Mouse (Mus musculus): ENCODE results near the gene Zfp316. TPM values are rescaled to one million over a fixed set of nuclear protein-coding genes. Genes with fewer than 3 reads are reported as not detected.

The Zfp316 gene
- total and polyA plus RNA-seq, 2 experiments from 2014 or later = 7.5 to 29.8 TPM

DNA sequence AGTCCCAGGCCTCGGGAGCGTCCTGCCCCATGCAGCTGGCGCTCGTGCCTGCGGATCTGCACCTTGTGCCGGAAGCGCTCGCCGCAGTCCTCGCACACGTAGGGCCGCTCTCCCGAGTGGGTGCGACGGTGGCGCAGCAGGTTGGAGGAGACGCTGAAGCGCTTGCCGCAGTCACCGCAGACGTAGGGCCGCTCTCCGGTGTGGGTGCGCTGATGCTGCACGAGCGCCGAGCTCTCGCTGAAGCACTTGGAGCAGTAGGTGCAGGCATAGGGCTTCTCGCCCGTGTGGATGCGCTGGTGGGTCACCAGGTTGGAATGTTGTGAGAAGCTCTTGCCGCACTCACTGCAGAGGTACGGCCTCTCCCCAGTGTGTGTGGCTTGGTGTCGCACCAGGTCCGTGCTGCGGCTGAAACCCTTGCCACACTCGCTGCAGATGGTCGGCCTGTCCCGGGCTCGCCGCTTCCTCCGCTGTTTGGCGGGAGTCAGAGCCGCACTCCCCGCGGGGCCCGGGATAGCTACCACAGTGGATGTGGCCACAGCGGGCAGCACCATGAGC, 18.0 kb upstream of the Zfp316 start:
- no peak for TF ChIP-seq CTCF (IDR thresholded peaks at IDR 0.05; ENCODE audit: low read depth)
- peak overlapping the region; percentile 5; the same call in 1 of the 2 replicates for H3K4me3 ChIP-seq (ENCODE audit: low read depth, low read length)
- WGBS = 8% methylated on average over 48 of the region's 48 CpGs
- H3K27ac ChIP-seq (ENCODE audit: low read depth, low read length) = no peak overlapping the region
- DNase-seq = no peak
- H3K27me3 ChIP-seq (ENCODE audit: insufficient read depth, low read length) = peaks cover 13% of the 10 kb centered on the region
- 0 out of 2 replicates have a peak overlapping the region, but pooled peaks have one; percentile 25 for H3K9ac ChIP-seq
- no peaks in the 10 kb centered on the region for H3K9me3 ChIP-seq (ENCODE audit: low read length)
- H3K4me2 ChIP-seq (ENCODE audit: low read depth) = peak overlapping the region; percentile 33
- ATAC-seq = peak; percentile 55
- H3K4me1 ChIP-seq (ENCODE audit: insufficient read depth) = no peaks in the 10 kb centered on the region
- peaks cover 9% of the 10 kb centered on the region; the same call in 1 of the 2 replicates for H3K36me3 ChIP-seq (ENCODE audit: insufficient read depth)

DNA sequence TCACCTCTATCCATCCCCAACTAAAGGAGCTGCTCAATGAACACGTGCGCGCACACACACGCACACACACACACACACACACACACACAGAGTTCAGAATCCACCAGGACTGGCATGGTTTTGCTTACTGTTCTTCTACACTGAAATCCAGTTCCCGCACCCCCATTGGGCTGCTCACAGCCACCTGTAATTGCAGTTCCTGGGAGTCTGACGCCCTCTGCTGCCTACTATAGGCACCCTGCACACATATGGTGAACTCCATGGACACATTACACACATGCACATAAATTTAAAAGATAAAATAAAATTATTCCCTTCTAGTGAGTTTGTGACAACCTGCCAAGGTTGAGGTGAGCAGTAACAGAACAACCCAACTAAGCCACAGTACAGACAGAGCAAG, 14.9 kb upstream of the Zfp316 start:
- TF ChIP-seq CTCF (IDR thresholded peaks at IDR 0.05; ENCODE audit: low read depth) = peak; percentile 27; the same call in 1 of the 2 replicates
- Histone ChIP-seq H3K4me2 (ENCODE audit: low read depth) (no peak overlapping the region), H3K4me3 (ENCODE audit: low read depth, low read length) (no peak overlapping the region), H3K9ac (no peak overlapping the region), H3K36me3 (ENCODE audit: insufficient read depth) (peaks cover 9% of the 10 kb centered on the region; the same call in 1 of the 2 replicates), H3K27ac (ENCODE audit: low read depth, low read length) (no peak overlapping the region), H3K27me3 (ENCODE audit: insufficient read depth, low read length) (peaks cover 13% of the 10 kb centered on the region), H3K9me3 (ENCODE audit: low read length) (no peaks in the 10 kb centered on the region), H3K4me1 (ENCODE audit: insufficient read depth) (no peaks in the 10 kb centered on the region)
- WGBS = 41% methylated on average over 6 of the region's 6 CpGs
- ATAC-seq (no peak), DNase-seq (no peak)

- no peak for ATAC-seq
- WGBS = 41% methylated on average over 10 of the region's 10 CpGs
- no peak for DNase-seq
- H3K9me3 ChIP-seq (ENCODE audit: low read length) = no peaks in the 10 kb centered on the region
- H3K9ac ChIP-seq = no peak overlapping the region
- H3K27me3 ChIP-seq (ENCODE audit: insufficient read depth, low read length) = no peaks in the 10 kb centered on the region
- no peak overlapping the region for H3K4me3 ChIP-seq (ENCODE audit: low read depth, low read length)
- no peak overlapping the region for H3K27ac ChIP-seq (ENCODE audit: low read depth, low read length)
- no peaks in the 10 kb centered on the region for H3K4me1 ChIP-seq (ENCODE audit: insufficient read depth)
- TF ChIP-seq CTCF (IDR thresholded peaks at IDR 0.05; ENCODE audit: low read depth) = no peak
- H3K36me3 ChIP-seq (ENCODE audit: insufficient read depth) = no peaks in the 10 kb centered on the region
- no peak overlapping the region for H3K4me2 ChIP-seq (ENCODE audit: low read depth)
These were observed 9.4 kb upstream of the Zfp316 start for GRCm38 (mm10) chr5:143279247-143279646.

DNA sequence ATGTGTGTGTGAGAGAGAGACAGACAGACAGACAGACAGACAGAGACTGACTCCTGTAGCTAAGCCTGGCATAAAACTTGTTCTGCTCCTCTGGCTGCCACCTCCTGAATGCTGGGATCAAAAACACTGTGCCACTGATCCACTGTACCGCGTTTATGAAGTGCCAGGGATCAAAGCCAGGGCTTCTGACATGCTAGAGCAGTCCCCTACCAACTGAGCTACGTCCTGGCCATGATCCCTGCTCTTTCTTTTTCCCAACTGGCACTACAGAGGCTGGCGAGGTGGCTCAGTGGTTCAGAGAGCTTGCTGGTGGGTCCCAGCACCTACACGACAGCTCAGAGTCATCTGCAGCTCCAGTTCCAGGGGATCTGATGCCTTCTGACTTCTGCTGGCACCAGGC, 5.9 kb upstream of the Zfp316 start:
- DNase-seq = no peak
- ATAC-seq = no peak
- TF ChIP-seq CTCF (IDR thresholded peaks at IDR 0.05; ENCODE audit: low read depth) = no peak
- Histone ChIP-seq H3K27me3 (ENCODE audit: insufficient read depth, low read length) (no peaks in the 10 kb centered on the region), H3K27ac (ENCODE audit: low read depth, low read length) (no peak overlapping the region), H3K36me3 (ENCODE audit: insufficient read depth) (no peaks in the 10 kb centered on the region), H3K4me3 (ENCODE audit: low read depth, low read length) (no peak overlapping the region), H3K4me2 (ENCODE audit: low read depth) (no peak overlapping the region), H3K9ac (no peak overlapping the region), H3K9me3 (ENCODE audit: low read length) (no peaks in the 10 kb centered on the region), H3K4me1 (ENCODE audit: insufficient read depth) (peaks cover 4% of the 10 kb centered on the region; the same call in 1 of the 2 replicates)
- WGBS = 46% methylated on average over 5 of the region's 5 CpGs

DNA sequence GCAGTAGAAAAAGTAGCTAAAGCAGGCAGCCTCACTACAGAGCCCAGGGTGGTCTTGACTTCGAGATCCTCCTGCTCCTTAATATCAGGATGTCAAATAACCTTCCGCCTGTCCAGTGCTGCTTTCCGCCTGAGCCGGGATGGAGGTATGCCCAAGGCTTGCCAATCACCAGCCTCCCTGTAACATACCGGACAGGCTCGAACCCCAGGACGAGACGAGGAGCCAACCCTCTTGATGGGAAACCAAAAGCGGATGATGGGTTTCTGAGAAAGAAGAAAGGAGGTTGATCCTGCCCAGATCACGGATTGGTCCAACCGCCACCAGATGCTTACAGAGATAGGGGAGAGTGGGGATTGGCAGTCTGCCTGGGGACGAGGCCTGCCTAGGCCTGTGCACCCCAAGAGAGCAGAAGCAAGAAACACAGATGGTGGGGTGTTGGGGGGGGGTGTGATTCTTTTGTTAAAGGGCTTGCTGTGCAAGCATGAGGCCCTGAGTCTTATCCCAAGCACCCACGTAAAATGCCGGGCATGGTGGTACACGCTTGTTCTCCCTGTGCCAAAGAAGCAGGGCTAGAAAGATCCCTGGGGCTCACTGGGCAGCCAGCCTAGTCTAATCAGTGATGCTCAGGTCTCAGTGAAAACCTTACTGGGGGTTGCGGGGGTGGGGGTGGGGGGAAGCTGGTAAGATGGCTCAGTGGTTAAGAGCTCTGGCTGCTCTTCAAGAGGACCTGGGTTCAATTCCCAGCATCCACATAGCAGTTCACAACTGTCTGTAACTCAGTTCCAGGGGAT, 2.9 kb upstream of the Zfp316 start:
- Histone ChIP-seq H3K27me3 (ENCODE audit: insufficient read depth, low read length) (no peaks in the 10 kb centered on the region), H3K36me3 (ENCODE audit: insufficient read depth) (no peaks in the 10 kb centered on the region), H3K9ac (no peak overlapping the region), H3K4me2 (ENCODE audit: low read depth) (no peak overlapping the region), H3K27ac (ENCODE audit: low read depth, low read length) (no peak overlapping the region), H3K9me3 (ENCODE audit: low read length) (no peaks in the 10 kb centered on the region), H3K4me1 (ENCODE audit: insufficient read depth) (peaks cover 18% of the 10 kb centered on the region), H3K4me3 (ENCODE audit: low read depth, low read length) (no peak overlapping the region)
- no peak for TF ChIP-seq CTCF (IDR thresholded peaks at IDR 0.05; ENCODE audit: low read depth)
- DNase-seq = no peak
- 83% methylated on average over 16 of the region's 16 CpGs for WGBS
- ATAC-seq = no peak

DNA sequence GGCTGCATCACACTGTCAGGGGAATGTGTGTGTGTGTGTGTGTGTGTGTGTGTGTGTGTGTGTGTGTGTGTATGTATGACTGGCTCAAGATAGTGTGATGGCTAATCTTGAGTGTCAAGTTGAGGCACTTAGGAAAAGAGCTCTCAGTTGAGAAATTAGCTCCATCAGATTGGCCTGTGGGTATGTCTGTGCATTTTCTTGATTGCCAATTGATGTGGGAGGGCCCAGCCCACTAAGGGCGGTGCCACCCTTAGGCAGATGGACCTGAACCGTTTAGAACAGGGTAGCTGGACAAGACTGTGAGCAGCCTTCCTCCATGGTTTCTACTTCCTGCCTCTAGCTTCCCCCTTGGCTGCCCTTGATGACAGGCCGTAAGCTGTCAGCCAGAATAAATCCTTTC, 2.3 kb upstream of the Zfp316 start:
- Histone ChIP-seq H3K36me3 (ENCODE audit: insufficient read depth) (no peaks in the 10 kb centered on the region), H3K4me2 (ENCODE audit: low read depth) (no peak overlapping the region), H3K27me3 (ENCODE audit: insufficient read depth, low read length) (no peaks in the 10 kb centered on the region), H3K9me3 (ENCODE audit: low read length) (no peaks in the 10 kb centered on the region), H3K9ac (no peak overlapping the region), H3K4me3 (ENCODE audit: low read depth, low read length) (no peak overlapping the region), H3K27ac (ENCODE audit: low read depth, low read length) (no peak overlapping the region), H3K4me1 (ENCODE audit: insufficient read depth) (peaks cover 18% of the 10 kb centered on the region)
- no peak for DNase-seq
- ATAC-seq = no peak
- 81% methylated on average over 3 of the region's 3 CpGs for WGBS
- TF ChIP-seq CTCF (IDR thresholded peaks at IDR 0.05; ENCODE audit: low read depth) = no peak

DNA sequence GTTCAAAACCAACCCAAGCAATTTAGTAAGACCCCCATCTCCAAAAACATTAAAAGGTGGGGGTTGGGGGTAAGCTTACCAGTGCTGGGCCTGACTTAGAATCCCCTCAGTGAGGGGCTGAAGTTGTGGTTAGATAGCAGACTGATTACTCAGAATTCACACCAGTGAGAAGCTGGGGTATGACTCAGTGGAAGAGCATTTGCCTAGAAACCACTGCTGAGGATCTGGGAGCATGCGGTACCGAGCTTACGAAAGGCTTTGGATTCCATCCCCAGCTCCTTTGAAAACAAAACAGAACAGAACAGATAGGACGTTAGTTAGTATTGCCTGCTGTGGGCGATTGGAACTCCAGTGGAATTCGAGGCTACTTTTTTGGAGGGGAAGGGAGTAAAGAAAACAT, 1.8 kb upstream of the Zfp316 start:
- Histone ChIP-seq H3K4me1 (ENCODE audit: insufficient read depth) (peaks cover 18% of the 10 kb centered on the region), H3K9ac (no peak overlapping the region), H3K9me3 (ENCODE audit: low read length) (no peaks in the 10 kb centered on the region), H3K27me3 (ENCODE audit: insufficient read depth, low read length) (no peaks in the 10 kb centered on the region), H3K4me2 (ENCODE audit: low read depth) (no peak overlapping the region), H3K4me3 (ENCODE audit: low read depth, low read length) (no peak overlapping the region), H3K27ac (ENCODE audit: low read depth, low read length) (no peak overlapping the region), H3K36me3 (ENCODE audit: insufficient read depth) (no peaks in the 10 kb centered on the region)
- TF ChIP-seq CTCF (IDR thresholded peaks at IDR 0.05; ENCODE audit: low read depth) = no peak
- ATAC-seq (no peak), DNase-seq (no peak)
- WGBS = 89% methylated on average over 6 of the region's 6 CpGs

Measured in forebrain, postnatal 0 days (tissue).